Mouse (Mus musculus): ENCODE measurements around the gene Ucp2.
A peak's percentile ranks its signal among the peaks of the same experiment; 100 is the strongest.

- TF ChIP-seq CTCF (IDR thresholded peaks at IDR 0.05; ENCODE audit: low read depth) (0 out of 2 replicates have a peak, but pooled peaks have one; percentile 14), EP300 (IDR thresholded peaks at IDR 0.05; ENCODE audit: low read depth) (no peak)
These were observed 13.4 kb downstream of the Ucp2 start for GRCm38 (mm10) chr7:100506494-100506893.

Measured in liver, embryonic 14.5 days (tissue).